Mouse (Mus musculus): ENCODE measurements around the gene Prss43.

DNA sequence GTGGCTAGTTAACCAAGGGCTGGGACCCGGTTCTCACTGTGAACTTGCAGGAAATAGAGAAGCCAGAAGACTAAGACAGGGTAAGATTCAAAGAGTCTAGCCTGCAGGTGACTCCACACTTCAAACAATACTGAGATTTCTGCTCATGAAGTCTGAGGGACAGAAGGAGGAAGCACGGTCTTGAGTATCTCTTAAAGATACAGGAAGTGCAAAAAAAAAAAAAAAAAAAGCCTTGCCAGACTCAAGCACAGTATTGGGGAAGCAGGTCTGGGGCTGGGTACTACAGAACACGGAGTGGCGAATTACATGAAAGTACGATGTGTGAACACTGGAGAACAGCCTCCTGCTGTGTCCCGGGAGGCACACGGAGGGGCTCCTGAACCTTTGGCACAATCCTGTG, 658 bp upstream of the Prss43 start:
- TF ChIP-seq GATA1 (IDR thresholded peaks at IDR 0.05; ENCODE audit: borderline replicate concordance, low read length) (no peak), FLI1 (IDR thresholded peaks at IDR 0.05; ENCODE audit: low read length) (no peak)

Measured in megakaryocyte, embryonic 14.5 days (primary cell).